Mouse (Mus musculus) lung, postnatal 25 days (tissue): ENCODE measurements at regions not wholly inside any gene's neighbourhood (a gene's known extent, or its start where the extent isn't known, plus 50 kb on each side); places are given as distances from the start of the nearest gene placed in this dataset.

Source experiments
- DNase-seq: peaks from one replicate; pipeline ENCODE4 v3.0.0; 2022; ENCODE audit warnings: low spot score

DNA sequence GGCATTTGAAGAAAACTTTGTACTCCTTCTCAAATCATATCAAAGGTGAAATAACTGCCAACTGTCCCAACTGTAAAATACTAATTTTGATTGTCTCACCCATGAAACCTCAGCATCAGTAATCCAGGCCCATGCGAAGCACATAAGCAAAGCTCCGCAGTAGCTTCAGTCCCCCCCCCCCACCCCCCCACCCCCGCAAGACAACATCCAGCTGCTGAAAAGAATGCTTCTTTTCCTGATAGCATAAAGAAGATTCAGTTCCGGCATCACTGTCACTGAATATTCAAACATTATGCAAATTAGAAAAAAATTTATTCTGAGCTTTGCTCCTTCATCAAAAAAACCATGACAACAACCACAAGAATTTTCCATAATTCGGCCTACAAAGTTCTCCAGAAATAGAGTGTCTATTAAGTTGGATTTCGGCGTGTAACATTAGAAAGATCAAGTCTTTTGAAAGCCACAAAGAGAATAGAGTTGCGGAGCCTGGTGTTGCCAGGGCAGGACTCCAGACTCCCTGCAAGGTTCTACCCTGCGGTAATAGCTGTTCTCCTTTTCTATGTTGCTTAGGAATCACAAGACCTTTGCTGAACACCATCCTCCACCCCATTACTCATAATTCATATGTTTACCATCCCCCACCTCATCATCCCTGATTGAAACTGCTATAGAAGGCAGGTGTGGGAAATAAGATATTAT lies 77.9 kb upstream of the Asb5 start:
- no peak for DNase-seq

- DNase-seq, result no peak
Measured at GRCm38 (mm10) chr8:54464977-54465376, 64.4 kb upstream of the Asb5 start.

- DNase-seq, result no peak
Measured at GRCm38 (mm10) chr8:54465458-54466102, 63.8 kb upstream of the Asb5 start.
